Mouse (Mus musculus): ENCODE measurements around the gene Tex29. TPM values are rescaled to one million over a fixed set of nuclear protein-coding genes. Genes with fewer than 3 reads are reported as not detected.

Gene Tex29
- polyA plus RNA-seq, 1 experiment = not detected

- 13% methylated on average over 4 of the region's 4 CpGs for WGBS
- Histone ChIP-seq H3K27ac (ENCODE audit: insufficient read depth, low read length) (no peak overlapping the region), H3K4me3 (replicated peaks; ENCODE audit: insufficient read depth, low read depth, low read length) (no peak overlapping the region), H3K4me1 (ENCODE audit: control insufficient read depth, insufficient read depth, low read length) (peaks cover 23% of the 10 kb centered on the region), H3K27me3 (ENCODE audit: control insufficient read depth, insufficient read depth, low read length) (no peaks in the 10 kb centered on the region)
- no peak for DNase-seq
- TF ChIP-seq CTCF (IDR thresholded peaks at IDR 0.05; ENCODE audit: borderline replicate concordance, insufficient read depth, low read depth, low read length) = no peak
- no peak for TF ChIP-seq POLR2A (IDR thresholded peaks at IDR 0.05; ENCODE audit: borderline replicate concordance, insufficient read depth, low read length)
Measured at GRCm38 (mm10) chr8:11804914-11805313, 35.4 kb upstream of the Tex29 start.

- DNase-seq = no peak
- H3K27me3 ChIP-seq (ENCODE audit: control insufficient read depth, insufficient read depth, low read length) = no peaks in the 10 kb centered on the region
- H3K4me1 ChIP-seq (ENCODE audit: control insufficient read depth, insufficient read depth, low read length) = peaks cover 25% of the 10 kb centered on the region
- H3K27ac ChIP-seq (ENCODE audit: insufficient read depth, low read length) = no peak overlapping the region
- TF ChIP-seq POLR2A (IDR thresholded peaks at IDR 0.05; ENCODE audit: borderline replicate concordance, insufficient read depth, low read length) (no peak), CTCF (IDR thresholded peaks at IDR 0.05; ENCODE audit: borderline replicate concordance, insufficient read depth, low read depth, low read length) (no peak)
- 57% methylated on average over 6 of the region's 6 CpGs for WGBS
- H3K4me3 ChIP-seq (replicated peaks; ENCODE audit: insufficient read depth, low read depth, low read length) = no peak overlapping the region
Measured at GRCm38 (mm10) chr8:11806252-11806651, 34.0 kb upstream of the Tex29 start.

DNA sequence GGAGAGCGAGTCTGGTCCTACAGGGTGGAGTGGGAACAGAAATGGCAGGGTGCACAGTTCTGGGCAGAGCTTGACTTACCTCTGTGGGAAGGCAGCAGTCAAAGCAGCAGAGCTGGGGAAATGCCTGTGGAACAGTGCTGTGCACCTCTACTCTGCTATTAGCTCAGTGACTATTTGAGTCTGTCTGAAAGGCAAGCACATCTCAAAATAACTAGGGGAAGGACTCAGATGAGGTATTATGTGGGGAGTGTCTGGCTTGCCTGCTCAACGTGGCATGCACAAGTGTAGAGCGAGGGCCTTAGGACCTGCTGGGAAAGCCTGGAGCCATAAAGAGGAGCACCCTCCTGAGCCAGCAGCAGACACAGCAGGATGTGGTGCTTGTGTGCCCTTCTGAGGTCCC lies 32.9 kb upstream of the Tex29 start:
- no peaks in the 10 kb centered on the region for H3K27me3 ChIP-seq (ENCODE audit: control insufficient read depth, insufficient read depth, low read length)
- peaks cover 25% of the 10 kb centered on the region for H3K4me1 ChIP-seq (ENCODE audit: control insufficient read depth, insufficient read depth, low read length)
- TF ChIP-seq CTCF (IDR thresholded peaks at IDR 0.05; ENCODE audit: borderline replicate concordance, insufficient read depth, low read depth, low read length) (no peak), POLR2A (IDR thresholded peaks at IDR 0.05; ENCODE audit: borderline replicate concordance, insufficient read depth, low read length) (no peak)
- H3K27ac ChIP-seq (ENCODE audit: insufficient read depth, low read length) = no peak overlapping the region
- WGBS = 51% methylated on average over 3 of the region's 3 CpGs
- DNase-seq = no peak
- no peak overlapping the region for H3K4me3 ChIP-seq (replicated peaks; ENCODE audit: insufficient read depth, low read depth, low read length)

- 93% methylated on average over 5 of the region's 5 CpGs for WGBS
- no peak for TF ChIP-seq POLR2A (IDR thresholded peaks at IDR 0.05; ENCODE audit: borderline replicate concordance, insufficient read depth, low read length)
- no peak for TF ChIP-seq CTCF (IDR thresholded peaks at IDR 0.05; ENCODE audit: borderline replicate concordance, insufficient read depth, low read depth, low read length)
- DNase-seq = no peak
Measured at GRCm38 (mm10) chr8:11808047-11808446, 32.2 kb upstream of the Tex29 start.

DNA sequence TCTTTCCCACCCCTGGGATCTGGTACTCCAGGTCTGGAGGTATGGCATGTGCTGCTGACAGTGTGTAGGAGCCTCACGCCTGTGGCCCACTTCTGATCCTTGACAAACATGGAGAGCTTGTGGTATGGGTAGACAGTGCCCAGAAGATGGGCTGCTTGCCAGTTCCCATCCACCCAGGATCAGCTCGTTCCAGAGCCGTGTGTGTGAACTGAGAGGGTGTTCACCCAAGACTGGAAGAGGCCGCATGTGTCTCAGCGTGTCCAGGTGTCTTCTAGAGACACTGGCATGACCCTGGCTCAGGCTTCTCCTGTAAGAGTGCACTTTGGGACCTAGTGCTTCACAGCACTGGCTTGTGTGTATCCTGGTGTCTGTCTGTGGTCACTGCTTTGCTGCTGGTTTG lies 29.8 kb upstream of the Tex29 start:
- TF ChIP-seq CTCF (IDR thresholded peaks at IDR 0.05; ENCODE audit: borderline replicate concordance, insufficient read depth, low read depth, low read length) (no peak), POLR2A (IDR thresholded peaks at IDR 0.05; ENCODE audit: borderline replicate concordance, insufficient read depth, low read length) (no peak)
- 12% methylated on average over 5 of the region's 5 CpGs for WGBS
- Histone ChIP-seq H3K27me3 (ENCODE audit: control insufficient read depth, insufficient read depth, low read length) (no peaks in the 10 kb centered on the region), H3K4me1 (ENCODE audit: control insufficient read depth, insufficient read depth, low read length) (peaks cover 7% of the 10 kb centered on the region), H3K4me3 (replicated peaks; ENCODE audit: insufficient read depth, low read depth, low read length) (no peak overlapping the region), H3K27ac (ENCODE audit: insufficient read depth, low read length) (no peak overlapping the region)
- peak; percentile 49 to 64 for DNase-seq

More at GRCm38 (mm10) chr8:11808047-11808446, 32.2 kb upstream of the Tex29 start:
- H3K27me3 ChIP-seq (ENCODE audit: control insufficient read depth, insufficient read depth, low read length) = no peaks in the 10 kb centered on the region
- H3K27ac ChIP-seq (ENCODE audit: insufficient read depth, low read length) = no peak overlapping the region
- peaks cover 22% of the 10 kb centered on the region for H3K4me1 ChIP-seq (ENCODE audit: control insufficient read depth, insufficient read depth, low read length)
- no peak overlapping the region for H3K4me3 ChIP-seq (replicated peaks; ENCODE audit: insufficient read depth, low read depth, low read length)

DNA sequence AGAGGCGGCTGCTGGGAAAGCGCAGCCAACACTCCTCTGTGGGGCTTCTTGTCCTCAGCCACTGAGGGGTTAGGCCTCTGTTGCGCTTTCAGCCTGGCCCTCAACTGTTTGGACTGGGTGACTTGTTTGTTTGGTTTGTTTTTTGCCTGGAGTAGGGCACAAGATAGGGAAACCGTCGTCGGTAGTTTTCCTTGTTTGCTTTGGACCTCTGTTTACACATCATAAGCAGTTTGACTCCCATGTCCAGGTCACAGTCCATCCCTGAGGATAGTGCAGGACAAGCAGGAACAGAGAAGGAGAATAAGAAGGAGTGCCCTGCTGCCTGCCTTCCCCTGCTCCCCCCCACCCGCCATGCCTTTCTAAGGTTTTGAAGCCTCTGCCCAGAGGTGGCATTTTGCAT lies 26.5 kb upstream of the Tex29 start:
- DNase-seq = no peak
- Histone ChIP-seq H3K27me3 (ENCODE audit: control insufficient read depth, insufficient read depth, low read length) (no peaks in the 10 kb centered on the region), H3K4me3 (replicated peaks; ENCODE audit: insufficient read depth, low read depth, low read length) (no peak overlapping the region), H3K4me1 (ENCODE audit: control insufficient read depth, insufficient read depth, low read length) (peaks cover 14% of the 10 kb centered on the region), H3K27ac (ENCODE audit: insufficient read depth, low read length) (no peak overlapping the region)
- no peak for TF ChIP-seq CTCF (IDR thresholded peaks at IDR 0.05; ENCODE audit: borderline replicate concordance, insufficient read depth, low read depth, low read length)
- no peak for TF ChIP-seq POLR2A (IDR thresholded peaks at IDR 0.05; ENCODE audit: borderline replicate concordance, insufficient read depth, low read length)
- 79% methylated on average over 7 of the region's 7 CpGs for WGBS

DNA sequence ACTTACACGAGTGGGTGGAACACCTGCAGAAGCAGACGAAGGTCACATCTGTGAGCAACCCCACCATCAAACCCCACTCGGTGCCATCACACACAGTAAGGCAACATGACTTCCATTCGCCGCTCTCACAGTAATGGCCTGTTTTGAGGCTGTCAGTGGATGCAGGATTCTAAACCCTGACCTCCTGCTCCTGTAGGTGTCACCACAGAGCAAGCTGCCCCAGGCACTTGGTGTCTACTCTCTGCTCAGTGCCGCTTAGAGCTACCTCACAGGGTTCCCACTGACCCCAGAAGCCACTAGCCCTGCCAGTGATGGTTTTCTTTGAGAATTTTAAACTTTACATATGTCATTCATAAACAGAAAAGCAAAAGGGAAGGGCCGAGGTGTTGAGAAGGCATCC lies 25.1 kb upstream of the Tex29 start:
- WGBS = 64% methylated on average over 7 of the region's 7 CpGs
- peak in 1 of 2 experiments; percentile 54 for DNase-seq

DNA sequence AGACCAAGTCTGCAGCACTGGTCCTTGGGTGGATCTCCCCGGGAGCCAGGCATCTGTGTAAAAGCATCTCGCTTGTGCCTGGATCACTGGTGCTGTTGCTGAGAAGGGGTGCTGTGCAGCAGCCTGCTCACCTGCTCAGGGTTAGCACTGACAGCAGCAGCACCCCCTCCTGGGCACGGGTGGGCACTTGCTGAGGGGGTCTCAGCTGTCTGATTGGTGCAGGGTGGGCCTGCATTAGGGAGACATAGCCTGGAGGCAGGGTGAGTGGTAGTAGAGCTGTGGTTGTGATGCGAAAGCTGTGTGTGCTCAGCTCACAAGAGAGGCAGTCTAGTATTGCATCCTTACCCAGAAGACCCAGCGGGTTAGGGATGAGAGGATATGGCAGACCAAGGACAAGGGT lies 20.1 kb upstream of the Tex29 start:
- no peak for DNase-seq
- H3K4me1 ChIP-seq (ENCODE audit: control insufficient read depth, insufficient read depth, low read length) = peaks cover 34% of the 10 kb centered on the region
- H3K4me3 ChIP-seq (replicated peaks; ENCODE audit: insufficient read depth, low read depth, low read length) = no peak overlapping the region
- no peak for TF ChIP-seq POLR2A (IDR thresholded peaks at IDR 0.05; ENCODE audit: borderline replicate concordance, insufficient read depth, low read length)
- TF ChIP-seq CTCF (IDR thresholded peaks at IDR 0.05; ENCODE audit: borderline replicate concordance, insufficient read depth, low read depth, low read length) = no peak
- H3K27ac ChIP-seq (ENCODE audit: insufficient read depth, low read length) = peak overlapping the region; percentile 37
- H3K27me3 ChIP-seq (ENCODE audit: control insufficient read depth, insufficient read depth, low read length) = no peaks in the 10 kb centered on the region
- 61% methylated on average over 5 of the region's 5 CpGs for WGBS

More for the DNA sequence above, 25.1 kb upstream of the Tex29 start:
- no peaks in the 10 kb centered on the region for H3K27me3 ChIP-seq (ENCODE audit: control insufficient read depth, insufficient read depth, low read length)
- no peak overlapping the region for H3K27ac ChIP-seq (ENCODE audit: insufficient read depth, low read length)
- H3K4me3 ChIP-seq (replicated peaks; ENCODE audit: insufficient read depth, low read depth, low read length) = no peak overlapping the region
- peaks cover 23% of the 10 kb centered on the region for H3K4me1 ChIP-seq (ENCODE audit: control insufficient read depth, insufficient read depth, low read length)
- TF ChIP-seq CTCF (IDR thresholded peaks at IDR 0.05; ENCODE audit: borderline replicate concordance, insufficient read depth, low read depth, low read length) (peak; percentile 32; the same call in 1 of the 2 replicates), POLR2A (IDR thresholded peaks at IDR 0.05; ENCODE audit: borderline replicate concordance, insufficient read depth, low read length) (no peak)

Measured in cerebellum, adult 2 months (tissue).